Mouse (Mus musculus): ENCODE data around the gene Atp7a.

DNA sequence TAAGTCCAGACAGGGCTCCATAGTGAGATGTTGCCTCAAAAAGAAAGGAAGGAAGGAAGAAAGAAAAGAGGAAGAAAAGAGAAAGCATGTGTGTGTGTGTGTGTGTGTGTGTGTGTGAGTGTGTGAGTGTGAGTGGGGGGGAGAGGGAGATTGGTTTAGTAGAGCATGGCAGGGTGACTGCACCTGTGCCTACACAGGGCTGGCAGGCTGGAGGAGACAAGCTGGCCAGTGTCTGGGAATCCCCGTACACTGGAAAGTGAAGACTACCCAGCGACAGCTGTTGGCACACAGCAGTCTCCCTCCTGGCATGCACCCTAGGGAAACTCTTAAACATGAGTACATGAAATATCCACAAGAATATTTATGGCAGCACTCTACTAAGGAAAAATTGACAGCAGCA, 95.7 kb downstream of the Atp7a start:
- TF ChIP-seq HCFC1 (IDR thresholded peaks at IDR 0.05; ENCODE audit: borderline replicate concordance, insufficient read depth, low read length): no peak
- no peak for TF ChIP-seq ZNF384 (IDR thresholded peaks at IDR 0.05; ENCODE audit: low read depth, low read length)
